Mouse (Mus musculus) CH12.LX (cell line): ENCODE data around the gene Mllt11.

Experiments used
- CHD2 ChIP-seq: IDR thresholded peaks from 2 replicates; pipeline ENCODE4 v1.6.1; 2011; ENCODE audit warnings: low read length, improper control_type of control experiment
- CTCF ChIP-seq, 2 experiments: IDR thresholded peaks in 1 of 2; conservative IDR thresholded peaks in 1 of 2; 2 replicates each; pipeline ENCODE4 v1.5.1; 2011 to 2012; ENCODE audit warnings: low read depth in 2 of 2, low read length in 2 of 2, improper control_type of control experiment in 1 of 2, inconsistent platforms in 1 of 2, mild to moderate bottlenecking in 1 of 2, moderate library complexity in 1 of 2
- EP300 ChIP-seq: IDR thresholded peaks from 2 replicates; pipeline ENCODE4 v1.6.1; 2011; ENCODE audit warnings: low read length, improper control_type of control experiment
- GABPA ChIP-seq: IDR thresholded peaks from 2 replicates; pipeline ENCODE4 v1.6.1; 2012; ENCODE audit warnings: low read depth, low read length, improper control_type of control experiment, inconsistent platforms; ENCODE audit not compliant: insufficient replicate concordance
- MAX ChIP-seq: IDR thresholded peaks from 2 replicates; pipeline ENCODE4 v1.6.1; 2011; ENCODE audit warnings: low read length, improper control_type of control experiment
- PAX5 ChIP-seq: IDR thresholded peaks from 2 replicates; pipeline ENCODE4 v1.6.1; 2012; ENCODE audit warnings: low read length, inconsistent platforms, mixed read lengths
- POLR2A ChIP-seq: IDR thresholded peaks from 2 replicates; pipeline ENCODE4 v1.6.1; 2011; ENCODE audit warnings: low read depth, mild to moderate bottlenecking, improper control_type of control experiment, low read length
- POLR2AphosphoS2 ChIP-seq: IDR thresholded peaks from 2 replicates; pipeline ENCODE4 v1.6.1; 2011; ENCODE audit warnings: low read depth, low read length, improper control_type of control experiment
- TBP ChIP-seq: conservative IDR thresholded peaks from 2 replicates; pipeline ENCODE4 v1.6.1; 2011; ENCODE audit warnings: low read depth, low read length, improper control_type of control experiment
- USF1 ChIP-seq: IDR thresholded peaks from 2 replicates; pipeline ENCODE4 v1.6.1; 2014; ENCODE audit warnings: low read depth, mild to moderate bottlenecking, inconsistent platforms, low read length, improper control_type of control experiment
- ZMIZ1 ChIP-seq: IDR thresholded peaks from 2 replicates; pipeline ENCODE4 v1.6.1; 2012; ENCODE audit warnings: low read depth, mild to moderate bottlenecking, inconsistent platforms, low read length, improper control_type of control experiment
- ZNF384 ChIP-seq: IDR thresholded peaks from 2 replicates; pipeline ENCODE4 v1.6.1; 2012; ENCODE audit warnings: low read depth, low read length, improper control_type of control experiment, inconsistent platforms

DNA sequence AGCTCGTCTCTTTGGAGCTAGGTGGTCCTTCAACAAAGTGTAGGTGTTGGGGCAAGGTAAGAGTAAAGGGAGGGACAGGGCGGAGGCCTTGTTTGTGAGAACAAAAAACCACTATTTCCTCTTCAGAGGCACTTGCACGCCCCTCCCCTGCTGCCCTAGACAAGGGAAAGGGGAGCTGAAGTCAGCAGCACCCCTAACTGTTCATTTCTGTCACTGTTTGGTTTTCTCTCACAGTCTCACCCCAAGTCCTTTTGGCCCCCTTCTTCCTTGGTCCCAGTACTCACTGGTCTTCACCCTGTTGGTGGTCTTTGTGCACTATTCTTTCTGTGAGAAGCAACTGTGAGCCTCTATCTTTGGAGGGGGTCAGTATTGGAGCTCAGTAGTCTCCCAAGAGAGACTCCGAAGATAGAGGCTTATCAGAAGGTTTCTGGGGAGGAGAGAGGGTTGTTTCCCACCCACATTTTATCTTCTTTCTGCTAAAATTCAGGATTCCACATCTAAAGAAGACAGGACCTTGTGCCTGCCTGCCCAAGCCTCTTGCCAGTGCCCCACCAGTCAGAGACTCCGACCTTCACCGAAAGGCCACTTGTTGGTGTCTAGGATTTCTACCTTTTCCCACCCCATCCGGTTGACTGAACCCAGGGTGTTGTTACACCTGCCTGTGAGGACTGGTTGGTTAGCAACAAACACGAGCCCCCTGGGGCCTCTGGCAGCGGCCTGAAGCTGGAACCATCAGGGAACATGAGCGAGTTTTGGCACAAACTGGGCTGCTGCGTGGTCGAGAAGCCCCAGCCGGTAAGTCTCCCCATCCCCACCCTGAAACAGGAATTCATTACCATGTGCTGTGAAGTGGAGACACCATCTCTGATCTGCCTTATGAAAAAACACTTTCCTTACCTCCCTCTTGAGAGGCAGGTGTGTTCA lies at the start of gene Mllt11:
- no peak for TF ChIP-seq EP300
- TF ChIP-seq CTCF (conservative IDR thresholded peaks at IDR 0.05 in 1 of 2, IDR thresholded peaks at IDR 0.05 in 1 of 2; ENCODE audit: low read depth in 2 of 2, low read length in 2 of 2): no peak
- no peak for TF ChIP-seq ZNF384
- TF ChIP-seq GABPA: no peak
- no peak for TF ChIP-seq POLR2A
- TF ChIP-seq USF1: no peak
- no peak for TF ChIP-seq CHD2
- no peak for TF ChIP-seq TBP
- no peak for TF ChIP-seq PAX5
- no peak for TF ChIP-seq POLR2AphosphoS2
- TF ChIP-seq MAX: no peak
- no peak for TF ChIP-seq ZMIZ1
